Mouse (Mus musculus) stomach, embryonic 15.5 days (tissue): Measurements from ENCODE around the gene Cacna2d3. TPM values are rescaled to one million over a fixed set of nuclear protein-coding genes. Genes with fewer than 3 reads are reported as not detected.

ENCODE experiments used
- ATAC-seq: fragments of 200-750 bp; cut with Nextera tagmentation; 2 replicates; pipeline ENCODE4 v1.8.0; 2017; ENCODE audit warnings: low read depth, moderate number of reproducible peaks, moderate TSS enrichment; ENCODE audit not compliant: insufficient read depth, low FRiP score
- H3K27ac ChIP-seq: fragments of 300-500 bp; sonication (generic); 2 replicates; pipeline ENCODE4 v1.5.1; 2015; ENCODE audit warnings: mild to moderate bottlenecking, inconsistent platforms
- H3K27me3 ChIP-seq: fragments of 300-500 bp; sonication (generic); replicated peaks from 2 replicates; pipeline ENCODE4 v1.6.1; 2015; ENCODE audit warnings: inconsistent platforms
- H3K36me3 ChIP-seq: fragments of 300-500 bp; sonication (generic); 2 replicates; pipeline ENCODE4 v1.6.1; 2015; ENCODE audit warnings: inconsistent platforms
- H3K4me1 ChIP-seq: fragments of 300-500 bp; sonication (generic); 2 replicates; pipeline ENCODE4 v1.6.1; 2015; ENCODE audit warnings: inconsistent platforms
- H3K4me2 ChIP-seq: fragments of 300-500 bp; sonication (generic); 2 replicates; pipeline ENCODE4 v1.6.1; 2015; ENCODE audit warnings: mild to moderate bottlenecking, inconsistent platforms
- H3K4me3 ChIP-seq: fragments of 300-500 bp; sonication (generic); replicated peaks from 2 replicates; pipeline ENCODE4 v1.5.1; 2015; ENCODE audit warnings: inconsistent platforms
- H3K9ac ChIP-seq: fragments of 300-500 bp; sonication (generic); 2 replicates; pipeline ENCODE4 v1.6.1; 2015; ENCODE audit warnings: inconsistent platforms
- H3K9me3 ChIP-seq: fragments of 300-500 bp; sonication (generic); 2 replicates; pipeline ENCODE4 v1.6.1; 2016; ENCODE audit warnings: inconsistent platforms
- WGBS: fragments of 180-500 bp; shearing (Covaris S2); methylation state at CpG from one replicate; pipeline ENCODE4 v1.1.7; 2015; 5-methylcytosine and 5-hydroxymethylcytosine counted together
- polyA plus RNA-seq: library from polyadenylated mRNA; unstranded; fragments of >200 nt; fragmentation: Nextera tagmentation; extraction: Ambion mirVana; gene quantifications from 2 replicates; pipeline ENCODE4 v1.2.1, GENCODE M21; 2015

Gene Cacna2d3
- polyA plus RNA-seq, 1 experiment from 2014 or later, result 1.6 TPM

- ATAC-seq, result no peak
- Histone ChIP-seq H3K27me3 (no peaks in the 10 kb centered on the region), H3K9ac (no peak overlapping the region), H3K4me1 (no peaks in the 10 kb centered on the region), H3K27ac (no peak overlapping the region), H3K9me3 (no peaks in the 10 kb centered on the region), H3K36me3 (no peaks in the 10 kb centered on the region), H3K4me2 (no peak overlapping the region), H3K4me3 (no peak overlapping the region)
- 83% methylated on average over 2 of the region's 2 CpGs for WGBS
Observed at GRCm38 (mm10) chr14:29464277-29464676, 257.4 kb downstream of the Cacna2d3 start.

- no peak for ATAC-seq
- H3K36me3 ChIP-seq, result no peaks in the 10 kb centered on the region
Observed at GRCm38 (mm10) chr14:29449203-29449602, 272.5 kb downstream of the Cacna2d3 start.

GRCm38 (mm10) chr14:29443091-29444026 lies 278.3 kb downstream of the Cacna2d3 start:
- no peak overlapping the region for H3K27ac ChIP-seq
- no peak overlapping the region for H3K9ac ChIP-seq
- H3K36me3 ChIP-seq, result no peaks in the 10 kb centered on the region
- H3K27me3 ChIP-seq, result no peaks in the 10 kb centered on the region
- H3K4me2 ChIP-seq, result no peak overlapping the region
- ATAC-seq, result no peak
- no peak overlapping the region for H3K4me3 ChIP-seq
- H3K4me1 ChIP-seq, result no peaks in the 10 kb centered on the region
- no peaks in the 10 kb centered on the region for H3K9me3 ChIP-seq
- WGBS, result 31% methylated on average over 15 of the region's 15 CpGs

More at GRCm38 (mm10) chr14:29449203-29449602, 272.5 kb downstream of the Cacna2d3 start:
- Histone ChIP-seq H3K9ac (no peak overlapping the region), H3K4me1 (no peaks in the 10 kb centered on the region), H3K4me2 (no peak overlapping the region), H3K4me3 (no peak overlapping the region), H3K27me3 (no peaks in the 10 kb centered on the region), H3K9me3 (no peaks in the 10 kb centered on the region), H3K27ac (no peak overlapping the region)
- 80% methylated on average over 3 of the region's 3 CpGs for WGBS

- WGBS, result 32% methylated on average over 4 of the region's 4 CpGs
- no peak overlapping the region for H3K27ac ChIP-seq
- no peaks in the 10 kb centered on the region for H3K9me3 ChIP-seq
- H3K4me1 ChIP-seq, result no peaks in the 10 kb centered on the region
- no peak overlapping the region for H3K4me3 ChIP-seq
- no peak overlapping the region for H3K9ac ChIP-seq
- H3K27me3 ChIP-seq, result no peaks in the 10 kb centered on the region
- no peak overlapping the region for H3K4me2 ChIP-seq
- no peak for ATAC-seq
- H3K36me3 ChIP-seq, result no peaks in the 10 kb centered on the region
Observed at GRCm38 (mm10) chr14:29442476-29442875, 279.2 kb downstream of the Cacna2d3 start.

GRCm38 (mm10) chr14:29438666-29439065 lies 283.0 kb downstream of the Cacna2d3 start:
- Histone ChIP-seq H3K9me3 (no peaks in the 10 kb centered on the region), H3K27me3 (no peaks in the 10 kb centered on the region), H3K9ac (no peak overlapping the region), H3K4me2 (no peak overlapping the region), H3K4me3 (no peak overlapping the region), H3K36me3 (no peaks in the 10 kb centered on the region), H3K4me1 (no peaks in the 10 kb centered on the region), H3K27ac (no peak overlapping the region)
- no peak for ATAC-seq
- 39% methylated on average over 7 of the region's 7 CpGs for WGBS

- H3K27ac ChIP-seq, result no peak overlapping the region
- no peaks in the 10 kb centered on the region for H3K36me3 ChIP-seq
- H3K9ac ChIP-seq, result no peak overlapping the region
- no peak overlapping the region for H3K4me2 ChIP-seq
- no peaks in the 10 kb centered on the region for H3K9me3 ChIP-seq
- no peaks in the 10 kb centered on the region for H3K4me1 ChIP-seq
- WGBS, result 62% methylated on average over 3 of the region's 3 CpGs
- no peak for ATAC-seq
- no peak overlapping the region for H3K4me3 ChIP-seq
- H3K27me3 ChIP-seq, result no peaks in the 10 kb centered on the region
Observed at GRCm38 (mm10) chr14:29438251-29438650, 283.4 kb downstream of the Cacna2d3 start.

- no peaks in the 10 kb centered on the region for H3K9me3 ChIP-seq
- no peaks in the 10 kb centered on the region for H3K27me3 ChIP-seq
- no peak overlapping the region for H3K27ac ChIP-seq
- H3K9ac ChIP-seq, result no peak overlapping the region
- H3K36me3 ChIP-seq, result no peaks in the 10 kb centered on the region
- ATAC-seq, result no peak
- no peaks in the 10 kb centered on the region for H3K4me1 ChIP-seq
- H3K4me2 ChIP-seq, result no peak overlapping the region
- no peak overlapping the region for H3K4me3 ChIP-seq
Observed at GRCm38 (mm10) chr14:29435203-29435602, 286.5 kb downstream of the Cacna2d3 start.

GRCm38 (mm10) chr14:29433716-29434115 lies 287.9 kb downstream of the Cacna2d3 start:
- no peak for ATAC-seq
- Histone ChIP-seq H3K4me3 (no peak overlapping the region), H3K4me1 (no peaks in the 10 kb centered on the region), H3K36me3 (no peaks in the 10 kb centered on the region), H3K27ac (no peak overlapping the region), H3K27me3 (no peaks in the 10 kb centered on the region), H3K9ac (no peak overlapping the region), H3K4me2 (no peak overlapping the region), H3K9me3 (no peaks in the 10 kb centered on the region)
- WGBS, result 73% methylated on average over 3 of the region's 3 CpGs

GRCm38 (mm10) chr14:29433076-29433714 lies 288.5 kb downstream of the Cacna2d3 start:
- Histone ChIP-seq H3K36me3 (no peaks in the 10 kb centered on the region), H3K9me3 (no peaks in the 10 kb centered on the region), H3K4me3 (no peak overlapping the region), H3K9ac (no peak overlapping the region), H3K27ac (no peak overlapping the region), H3K4me1 (no peaks in the 10 kb centered on the region), H3K4me2 (no peak overlapping the region), H3K27me3 (no peaks in the 10 kb centered on the region)
- 48% methylated on average over 5 of the region's 5 CpGs for WGBS
- ATAC-seq, result no peak

- no peaks in the 10 kb centered on the region for H3K9me3 ChIP-seq
- ATAC-seq, result no peak
- no peak overlapping the region for H3K9ac ChIP-seq
- H3K27me3 ChIP-seq, result no peaks in the 10 kb centered on the region
- no peaks in the 10 kb centered on the region for H3K36me3 ChIP-seq
- 81% methylated on average over 2 of the region's 2 CpGs for WGBS
- no peak overlapping the region for H3K27ac ChIP-seq
- no peak overlapping the region for H3K4me3 ChIP-seq
- H3K4me1 ChIP-seq, result no peaks in the 10 kb centered on the region
- no peak overlapping the region for H3K4me2 ChIP-seq
Observed at GRCm38 (mm10) chr14:29429788-29430187, 291.9 kb downstream of the Cacna2d3 start.

GRCm38 (mm10) chr14:29425666-29426065 lies 296.0 kb downstream of the Cacna2d3 start:
- WGBS, result 80% methylated on average over 3 of the region's 3 CpGs
- Histone ChIP-seq H3K4me3 (no peak overlapping the region), H3K27me3 (no peaks in the 10 kb centered on the region), H3K27ac (no peak overlapping the region), H3K36me3 (no peaks in the 10 kb centered on the region), H3K4me2 (no peak overlapping the region), H3K9ac (no peak overlapping the region), H3K9me3 (no peaks in the 10 kb centered on the region), H3K4me1 (no peaks in the 10 kb centered on the region)
- no peak for ATAC-seq

GRCm38 (mm10) chr14:29425208-29425607 lies 296.5 kb downstream of the Cacna2d3 start:
- no peak for ATAC-seq
- Histone ChIP-seq H3K27me3 (no peaks in the 10 kb centered on the region), H3K9ac (no peak overlapping the region), H3K4me3 (no peak overlapping the region), H3K27ac (no peak overlapping the region), H3K9me3 (no peaks in the 10 kb centered on the region), H3K36me3 (no peaks in the 10 kb centered on the region), H3K4me1 (no peaks in the 10 kb centered on the region), H3K4me2 (no peak overlapping the region)
- 76% methylated on average over 3 of the region's 3 CpGs for WGBS
